ENCODE assay signal across 9 mouse cellular contexts in the genomic region with DNA sequence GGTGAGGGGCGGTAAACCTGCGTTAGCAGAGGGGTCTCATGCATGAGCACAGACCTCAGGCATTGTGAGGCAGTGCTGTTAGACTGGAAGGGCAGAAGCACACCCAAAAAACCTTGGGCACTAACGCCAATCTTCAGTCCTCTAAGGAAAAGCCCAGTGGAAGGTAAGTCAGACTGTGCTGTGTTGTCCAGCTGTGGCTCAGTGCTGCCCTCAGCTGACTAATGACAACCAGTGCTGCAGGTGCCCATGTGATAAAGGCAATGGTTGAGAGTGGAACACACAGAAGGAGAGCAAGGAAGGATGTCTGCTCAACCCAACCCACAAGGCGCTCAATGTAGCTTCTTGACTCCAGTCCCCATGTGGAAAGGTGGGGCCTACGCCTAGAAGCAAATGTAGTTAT.
DNase-seq lines count a peak whose midpoint lies in the region; ATAC-seq lines count a peak whose summit lies in the region.
"Had no signal": no experiment of that assay in that cellular context is flagged by ENCODE, and none has a peak within 500 bp of the region (broad histone marks: within the 10 kb centered on the region; RNA-seq: fewer than 3 reads in every experiment).

No protein-coding gene starts in this region.

- H3K27ac ChIP-seq in kidney, embryonic 15.5 days, result no peak overlapping the region
- no peak overlapping the region; the same call in 1 of the 2 replicates for H3K27ac ChIP-seq in midbrain, embryonic 13.5 days
- H3K27ac ChIP-seq: limb, embryonic 12.5 days had no signal

- no peaks in the 10 kb centered on the region for H3K9me3 ChIP-seq in kidney, embryonic 15.5 days (replicated peaks)
- H3K9me3 ChIP-seq in midbrain, embryonic 13.5 days, result no peaks in the 10 kb centered on the region
- H3K9me3 ChIP-seq: limb, embryonic 12.5 days had no signal

- H3K4me3 ChIP-seq in kidney, embryonic 15.5 days (replicated peaks), result no peak overlapping the region
- H3K4me3 ChIP-seq in midbrain, embryonic 13.5 days (replicated peaks), result no peak overlapping the region
- H3K4me3 ChIP-seq: limb, embryonic 12.5 days had no signal

- no peak overlapping the region for H3K9ac ChIP-seq in kidney, embryonic 15.5 days
- H3K9ac ChIP-seq in midbrain, embryonic 13.5 days (replicated peaks), result no peak overlapping the region
- H3K9ac ChIP-seq: limb, embryonic 12.5 days had no signal

- no peaks in the 10 kb centered on the region for H3K4me1 ChIP-seq in kidney, embryonic 15.5 days
- peaks cover 5% of the 10 kb centered on the region; the same call in 1 of the 2 replicates for H3K4me1 ChIP-seq in midbrain, embryonic 13.5 days (replicated peaks)
- H3K4me1 ChIP-seq: limb, embryonic 12.5 days had no signal

- H3K27me3 ChIP-seq in kidney, embryonic 15.5 days, result no peaks in the 10 kb centered on the region
- H3K27me3 ChIP-seq in midbrain, embryonic 13.5 days, result no peaks in the 10 kb centered on the region
- H3K27me3 ChIP-seq: limb, embryonic 12.5 days had no signal

- ATAC-seq in kidney, embryonic 15.5 days (replicated peaks; ENCODE audit: low FRiP score), result no peak
- ATAC-seq in midbrain, embryonic 13.5 days, result no peak

- H3K36me3 ChIP-seq in kidney, embryonic 15.5 days, result peaks cover 92% of the 10 kb centered on the region
- H3K36me3 ChIP-seq in midbrain, embryonic 13.5 days, result peaks cover 59% of the 10 kb centered on the region

- whole genome bisulfite sequencing in kidney, embryonic 15.5 days, result 91% methylated on average over 5 of the region's 5 CpGs
- 92% methylated on average over 5 of the region's 5 CpGs for WGBS in midbrain, embryonic 13.5 days

- H3K4me2 ChIP-seq in kidney, embryonic 15.5 days, result no peak overlapping the region
- H3K4me2 ChIP-seq in midbrain, embryonic 13.5 days (replicated peaks), result no peak overlapping the region
- H3K4me2 ChIP-seq: limb, embryonic 12.5 days had no signal

- peak; percentile 51 to 80 for DNase-seq in adrenal gland, adult (ENCODE audit: inconsistent age in 2 of 2, low spot score in 1 of 2)
- DNase-seq in adrenal gland, postnatal 25 days, result no peak
- DNase-seq in kidney, postnatal 10 days, result peak; percentile 31
- peak; percentile 61 for DNase-seq in 416B (ENCODE audit: low read depth)
- peak; percentile 22 for DNase-seq in embryo, embryonic 11 days
- no peak for DNase-seq in ovary, postnatal 14 days (ENCODE audit: low spot score)

Comparison
In these comparisons a context has a peak if more than half of its experiments do, and no peak if none do; other contexts are left out.
1. DNase-seq: peak in adrenal gland, adult (2 of 2), kidney, postnatal 10 days (single experiment), 416B (single experiment) and embryo, embryonic 11 days (single experiment); none in adrenal gland, postnatal 25 days (single experiment) and ovary, postnatal 14 days (single experiment).